Mouse (Mus musculus) gastrocnemius, postnatal 10 days (tissue): ENCODE measurements around the gene Hormad1. TPM values are rescaled to one million over a fixed set of nuclear protein-coding genes. Genes with fewer than 3 reads are reported as not detected.
A peak's percentile ranks its signal among the peaks of the same experiment; 100 is the strongest.
"Not testable (repeated sequence)": the region's sequence is repeated elsewhere in the genome, so short reads cannot be mapped to it uniquely, and the experiment has no call there.

Experiments used
- DNase-seq: peaks from one replicate; pipeline ENCODE4 v3.0.0; 2021; ENCODE audit warnings: mixed read lengths
- total RNA-seq, 2 experiments: library from RNA; stranded (reverse); gene quantifications; 2 replicates each; pipeline ENCODE4 v1.2.3; 2021

Hormad1 gene
- total RNA-seq, 2 experiments from 2014 or later = not detected

DNA sequence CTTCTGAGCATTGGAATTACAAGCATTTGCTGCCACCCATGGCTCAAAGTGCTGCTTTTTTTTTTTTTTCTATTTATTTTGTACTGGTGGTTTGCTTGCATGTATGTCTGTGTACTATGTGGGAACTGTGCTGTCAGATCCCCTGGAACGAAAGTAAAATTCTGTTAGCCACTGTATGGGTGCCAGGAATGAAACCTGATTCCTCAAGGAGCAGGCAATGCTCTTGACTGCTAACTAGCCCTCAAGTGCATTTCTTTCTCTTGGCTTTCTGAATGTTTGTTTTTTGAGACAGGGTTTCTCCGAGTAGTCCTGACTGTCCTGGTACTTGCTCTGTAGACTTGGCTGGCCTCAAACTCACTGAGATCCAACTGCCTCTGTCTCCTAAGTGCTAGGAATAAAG, 2.3 kb downstream of the Hormad1 start:
- no peak for DNase-seq

DNA sequence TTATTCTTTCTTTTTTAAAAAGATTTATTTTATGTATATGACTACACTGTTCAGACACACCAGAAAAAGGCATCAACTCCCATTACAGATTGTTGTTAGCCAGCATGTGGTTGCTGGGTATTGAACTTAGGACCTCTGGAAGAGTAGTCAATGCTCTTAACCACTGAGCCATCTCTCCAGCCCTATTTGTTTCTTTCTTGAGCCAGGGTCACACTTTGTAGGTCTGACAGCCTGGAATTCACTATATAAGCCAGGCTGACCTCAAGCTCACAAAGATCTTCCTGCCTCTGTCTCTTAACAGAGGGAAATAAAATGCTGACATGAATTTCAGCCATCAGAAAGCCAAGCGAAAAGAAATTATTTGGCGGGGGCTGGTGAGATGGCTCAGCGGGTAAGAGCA, 10.1 kb downstream of the Hormad1 start:
- no peak for DNase-seq

DNA sequence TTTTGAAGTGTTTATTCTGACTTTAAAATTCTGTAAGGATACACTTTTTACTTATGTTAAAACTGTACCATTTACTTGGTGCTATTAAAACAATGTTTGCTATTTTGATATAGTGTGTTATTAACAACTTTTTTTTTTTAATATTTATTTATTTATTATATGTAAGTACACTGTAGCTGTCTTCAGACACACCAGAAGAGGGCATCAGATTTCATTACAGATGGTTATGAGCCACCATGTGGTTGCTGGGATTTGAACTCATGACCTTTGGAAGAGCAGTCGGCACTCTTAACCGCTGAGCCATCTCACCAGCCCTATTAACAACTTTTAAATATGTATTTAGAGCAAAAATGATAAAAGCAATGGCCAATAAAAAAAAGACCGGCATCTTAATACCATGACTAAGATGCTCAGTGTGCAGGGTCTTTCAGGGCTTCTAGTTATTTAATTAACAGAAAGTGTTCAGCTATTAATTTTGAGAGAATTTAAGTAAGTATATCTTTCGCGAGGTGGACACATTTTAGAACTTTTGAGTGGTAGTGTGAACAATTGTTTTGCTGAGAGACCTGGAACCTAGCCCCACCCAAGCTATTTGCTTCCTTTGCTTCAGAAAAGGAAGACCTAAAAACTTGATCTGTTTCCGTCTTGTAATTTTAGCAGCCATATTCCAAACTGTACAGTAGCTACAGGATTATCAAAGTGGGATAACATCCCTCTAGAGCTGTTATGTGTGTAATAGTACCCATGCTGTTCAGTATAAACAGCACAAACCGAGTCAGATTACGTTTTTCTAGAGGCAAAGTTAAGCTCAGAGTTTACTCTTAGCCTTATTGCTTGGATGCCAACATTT, 28.5 kb downstream of the Hormad1 start:
- DNase-seq = no peak

DNA sequence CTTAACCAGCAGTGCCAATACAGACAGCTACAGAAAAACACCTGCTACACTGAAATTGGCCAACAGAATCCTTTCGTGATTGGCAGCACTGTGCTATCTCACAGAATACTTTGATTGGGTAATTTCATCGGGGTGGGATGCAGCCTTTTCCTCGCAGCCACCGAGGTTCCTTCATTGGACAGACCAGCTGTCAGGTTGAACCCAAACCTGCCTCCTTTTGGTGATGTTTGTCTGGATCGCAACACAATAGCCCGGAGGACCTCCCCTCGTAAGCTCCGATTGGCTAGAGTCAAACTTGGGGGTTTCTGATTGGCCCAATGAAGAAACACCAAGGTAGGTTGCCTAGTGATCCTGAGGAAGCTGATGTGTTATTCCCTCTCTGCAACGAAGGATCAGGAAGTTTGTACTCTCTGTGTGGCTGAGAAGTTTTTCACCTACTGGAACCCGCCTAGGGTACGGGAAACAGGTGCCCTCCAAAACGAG, 29.2 kb downstream of the Hormad1 start, which contains the start of gene Golph3l:
Gene Golph3l, plus strand, starts transcription at position 331 of the 483 bp plus-strand sequence.
- peak; percentile 78 for DNase-seq

DNA sequence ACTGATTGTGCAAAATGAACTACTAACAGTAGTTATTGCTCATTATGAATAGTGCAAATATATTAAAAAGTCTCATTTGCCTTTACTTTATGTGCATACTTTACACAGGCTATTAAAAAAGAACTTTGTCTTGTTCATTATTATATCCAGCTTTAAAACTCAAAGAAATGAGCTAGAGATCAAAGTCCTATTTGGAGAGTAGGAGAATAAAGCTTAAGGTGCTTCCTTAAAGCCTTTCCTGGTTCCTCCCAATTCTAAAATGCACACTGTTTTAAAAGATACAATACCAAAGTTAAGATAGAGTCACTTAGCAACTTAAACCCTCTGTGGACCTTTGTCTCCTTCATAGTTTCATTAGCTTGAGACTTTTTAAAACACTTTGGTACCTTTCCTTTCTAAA, 39.3 kb downstream of the Hormad1 start:
- DNase-seq = no peak

DNA sequence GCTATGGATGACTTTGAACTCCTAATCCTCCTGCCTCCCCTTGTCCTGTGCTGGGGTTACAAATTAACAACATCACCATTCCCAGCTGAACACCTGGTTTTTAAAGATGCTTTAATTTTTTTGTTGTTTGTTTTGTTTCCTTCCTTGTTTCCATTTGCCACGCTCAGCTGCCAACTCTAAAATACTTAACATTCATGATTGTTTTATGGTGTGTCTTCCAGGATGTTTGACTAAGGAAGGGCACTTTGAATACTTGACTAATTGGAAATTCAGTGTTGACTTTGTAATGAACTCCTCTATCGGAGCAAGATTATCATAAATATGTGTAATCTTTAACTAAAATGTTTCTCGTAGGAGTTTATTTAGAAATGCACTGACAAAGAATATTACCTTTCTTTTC, 41.8 kb downstream of the Hormad1 start:
- DNase-seq = no peak

DNA sequence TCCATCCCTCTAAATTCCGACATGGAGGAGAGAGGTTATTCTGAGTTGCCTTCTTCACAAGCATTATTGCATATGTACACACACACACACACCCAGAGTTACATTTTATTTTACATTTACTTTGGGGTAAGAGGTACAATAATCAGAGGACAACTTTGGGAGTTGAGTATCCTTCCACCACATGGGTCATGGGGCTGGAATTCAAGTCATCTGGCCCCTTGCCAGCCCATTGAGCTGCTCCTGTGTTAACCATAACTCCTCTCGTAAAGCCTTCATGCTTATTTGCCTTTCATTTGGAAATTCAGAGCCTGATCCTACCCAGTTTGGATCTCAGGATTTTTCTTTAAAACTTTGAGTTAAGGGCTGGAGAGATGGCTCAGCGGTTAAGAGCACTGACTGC, 46.6 kb downstream of the Hormad1 start:
- peak; percentile 11 for DNase-seq

DNA sequence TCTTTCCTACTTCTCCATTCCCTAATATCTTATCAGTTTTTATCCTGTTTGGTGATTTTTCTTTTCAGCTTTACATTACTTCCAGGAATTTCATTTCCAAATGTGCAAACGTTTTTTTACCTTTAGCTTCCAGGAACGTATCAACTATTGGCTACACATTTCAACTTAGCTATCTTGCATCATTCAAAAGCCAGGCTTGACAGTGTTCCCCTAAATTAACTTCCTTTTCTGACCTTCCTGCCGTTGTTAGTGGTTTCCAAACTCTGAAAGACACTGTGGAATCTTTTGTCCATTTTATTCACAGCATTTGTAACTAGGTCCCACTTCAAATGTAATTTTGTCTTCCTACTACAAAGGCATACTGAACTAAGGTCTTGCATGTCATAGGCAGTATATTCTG, 49.7 kb downstream of the Hormad1 start:
- no peak for DNase-seq

DNA sequence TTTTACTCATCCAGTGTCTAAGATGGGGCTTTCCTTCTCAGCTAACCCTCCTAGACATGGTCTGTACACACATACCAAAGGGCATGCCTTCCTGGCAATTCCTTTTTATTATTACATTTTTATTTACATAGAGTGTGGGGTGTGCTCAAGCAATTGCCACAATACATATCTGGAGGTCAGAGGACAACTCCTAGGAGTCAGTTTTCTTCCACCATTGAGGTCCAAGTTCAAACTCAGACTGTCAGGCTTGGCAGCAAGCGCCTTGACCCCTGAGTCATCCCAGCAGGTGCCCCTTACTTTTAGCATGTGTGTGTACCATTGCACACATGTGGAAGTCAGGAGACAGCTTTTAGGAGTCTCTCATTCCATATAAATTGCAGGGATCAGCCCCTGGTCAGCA, 54.5 kb downstream of the Hormad1 start:
- no peak for DNase-seq

DNA sequence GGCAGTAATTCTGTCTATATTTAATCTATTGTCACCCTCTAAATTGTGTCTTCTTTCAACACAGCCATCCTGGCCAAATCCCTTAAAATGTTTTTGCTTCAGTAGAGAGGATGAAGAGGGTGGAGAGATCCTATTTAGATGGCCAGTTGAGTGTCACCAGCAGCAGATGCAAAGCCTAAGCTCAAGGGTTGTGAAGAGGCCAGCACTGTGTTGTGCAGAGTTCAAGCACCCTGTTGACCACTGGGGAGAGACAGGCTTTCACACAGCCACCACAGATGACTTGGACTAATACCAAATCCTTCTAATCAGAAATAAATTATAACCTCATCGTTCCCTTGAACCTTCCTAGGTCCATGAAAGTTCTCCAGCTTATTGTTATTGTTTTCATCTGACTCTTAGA, 59.0 kb downstream of the Hormad1 start:
- no peak for DNase-seq

DNA sequence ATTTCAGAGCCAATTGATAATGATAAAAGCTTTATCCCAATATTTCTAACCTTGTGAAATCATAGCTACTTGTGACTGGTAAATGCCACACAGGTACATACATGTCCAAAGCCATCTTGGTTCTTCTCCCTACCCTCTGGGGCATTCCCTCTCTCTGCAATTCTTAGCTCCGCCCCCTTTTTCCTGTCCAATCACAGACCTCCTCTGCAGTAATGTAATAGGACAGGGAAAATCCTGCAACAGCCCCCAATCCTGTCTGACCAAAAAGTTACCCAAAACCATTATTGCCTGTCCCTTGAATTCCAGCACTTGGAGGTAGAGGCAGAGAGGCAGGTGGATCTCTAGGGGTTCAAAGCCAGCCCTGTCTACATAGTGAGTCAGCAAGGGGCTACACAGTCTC, 61.8 kb downstream of the Hormad1 start:
- DNase-seq = no peak

DNA sequence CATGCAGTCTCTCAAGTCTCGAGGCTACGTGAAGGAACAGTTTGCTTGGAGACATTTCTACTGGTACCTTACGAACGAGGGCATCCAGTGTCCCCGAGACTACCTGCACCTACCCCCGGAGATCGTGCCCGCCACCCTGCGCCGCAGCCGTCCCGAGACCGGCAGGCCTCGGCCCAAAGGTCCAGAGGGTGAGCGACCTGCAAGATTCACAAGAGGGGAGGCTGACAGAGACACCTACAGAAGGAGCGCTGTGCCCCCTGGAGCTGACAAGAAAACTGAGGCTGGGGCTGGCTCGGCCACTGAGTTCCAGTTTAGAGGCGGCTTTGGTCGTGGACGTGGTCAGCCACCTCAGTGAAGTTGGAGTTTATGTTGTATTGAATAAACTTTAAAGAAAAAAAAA, 62.9 kb downstream of the Hormad1 start:
- DNase-seq = not testable (repeated sequence)

DNA sequence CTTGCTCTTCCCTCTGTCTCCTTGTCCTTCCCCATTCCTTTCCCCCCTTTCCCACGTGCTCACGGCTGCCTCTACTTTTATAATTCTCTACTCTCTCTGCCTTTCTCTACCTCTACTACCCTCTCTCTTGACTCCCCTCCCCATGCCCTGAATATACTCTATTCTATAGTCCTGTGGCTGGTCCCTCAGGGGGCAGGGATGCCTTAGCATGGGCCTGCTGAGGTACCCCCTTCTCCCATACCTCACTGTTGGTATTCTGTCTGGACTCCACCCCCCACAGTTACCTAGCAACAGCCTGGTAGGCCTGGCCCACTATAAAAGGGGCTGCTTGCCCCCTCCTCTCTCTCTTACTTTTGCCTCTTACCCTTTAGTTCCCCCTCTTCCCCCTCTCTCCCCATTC, 64.1 kb downstream of the Hormad1 start:
- DNase-seq = no peak

DNA sequence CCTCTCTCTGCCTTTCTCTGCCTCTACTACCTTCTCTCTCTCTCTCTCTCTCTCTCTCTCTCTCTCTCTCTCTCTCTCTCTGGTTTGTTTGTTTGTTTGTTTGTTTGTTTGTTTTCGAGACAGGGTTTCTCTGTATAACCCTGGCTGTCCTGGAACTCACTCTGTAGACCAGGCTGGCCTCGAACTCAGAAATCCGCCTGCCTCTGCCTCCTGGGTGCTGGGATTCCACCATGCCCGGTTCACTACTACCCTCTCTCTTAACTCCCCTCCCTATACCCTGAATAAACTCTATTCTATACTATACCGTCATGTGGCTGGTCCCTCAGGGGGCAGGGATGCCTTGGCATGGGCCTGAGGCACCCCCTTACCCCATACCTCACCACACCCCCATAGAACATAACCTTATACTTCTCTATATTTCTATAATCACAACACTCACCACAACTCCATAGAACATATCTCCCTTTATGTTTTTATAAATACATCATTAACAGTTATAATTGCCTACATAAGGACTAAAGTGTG, 64.6 kb downstream of the Hormad1 start:
- not testable (repeated sequence) for DNase-seq

DNA sequence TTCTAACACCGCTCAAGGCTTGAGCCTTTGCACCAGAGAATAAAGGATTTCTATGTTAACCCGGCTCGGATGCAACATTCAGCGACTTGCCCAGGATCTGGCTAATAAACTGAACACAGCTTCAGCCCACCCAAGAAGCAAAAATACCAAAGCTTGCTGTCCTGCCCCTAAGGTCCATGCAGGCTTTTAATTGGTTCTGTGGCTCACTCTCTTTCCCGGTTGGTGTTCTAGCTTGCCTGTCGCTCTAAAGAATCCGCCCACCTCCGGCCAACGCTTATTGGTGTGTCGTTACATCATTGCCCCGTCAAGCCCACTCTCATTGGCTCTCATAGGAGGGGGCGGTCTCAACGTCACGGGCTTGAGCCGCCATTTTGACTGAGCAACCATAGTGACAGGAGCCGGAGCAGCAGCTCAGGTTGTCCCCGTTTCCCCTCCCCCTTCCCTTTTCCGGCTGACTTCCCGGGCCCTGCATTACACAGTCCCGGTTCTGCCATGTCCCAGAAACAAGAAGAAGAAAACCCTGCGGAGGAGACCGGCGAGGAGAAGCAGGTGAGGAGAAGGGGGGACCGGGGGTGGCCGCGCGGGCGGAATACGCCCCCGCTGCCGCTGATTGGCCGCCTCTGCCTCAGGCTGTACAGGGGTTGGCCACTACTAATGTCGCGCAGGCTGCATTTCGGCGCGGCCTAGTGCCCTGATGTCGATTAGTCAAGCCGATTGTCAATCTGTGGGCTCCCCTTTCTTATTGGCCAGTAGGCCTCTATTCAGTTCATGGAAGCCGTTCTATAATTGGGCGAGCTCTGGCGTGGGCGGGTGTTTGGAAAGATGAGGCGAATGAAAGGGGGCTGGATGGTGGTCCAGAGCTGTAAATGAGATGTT, 65.4 kb downstream of the Hormad1 start, which contains the start of gene Ensa:
Gene Ensa, plus strand, starts transcription at position 366 of the 876 bp plus-strand sequence.
- peak; percentile 91 for DNase-seq

DNA sequence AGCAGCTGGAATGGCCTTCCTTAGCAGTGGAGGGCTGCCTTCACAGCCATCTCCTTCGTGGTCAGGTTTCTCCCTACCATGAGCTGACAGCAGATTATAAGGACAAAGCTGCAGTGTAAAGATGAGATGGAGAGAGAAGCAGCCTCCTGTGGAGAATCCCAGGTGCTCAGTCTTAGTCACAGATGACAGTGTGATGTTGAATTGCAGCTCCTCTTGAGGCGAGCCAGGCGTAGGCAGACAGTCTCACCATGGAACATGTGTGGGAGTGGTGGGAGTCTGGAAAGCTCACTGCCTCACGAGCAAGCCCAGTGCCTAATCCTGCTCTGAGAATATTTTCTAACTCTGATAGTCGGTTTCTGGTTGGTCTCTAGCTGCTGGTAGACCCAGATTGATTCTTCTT, 68.3 kb downstream of the Hormad1 start:
- DNase-seq = no peak

DNA sequence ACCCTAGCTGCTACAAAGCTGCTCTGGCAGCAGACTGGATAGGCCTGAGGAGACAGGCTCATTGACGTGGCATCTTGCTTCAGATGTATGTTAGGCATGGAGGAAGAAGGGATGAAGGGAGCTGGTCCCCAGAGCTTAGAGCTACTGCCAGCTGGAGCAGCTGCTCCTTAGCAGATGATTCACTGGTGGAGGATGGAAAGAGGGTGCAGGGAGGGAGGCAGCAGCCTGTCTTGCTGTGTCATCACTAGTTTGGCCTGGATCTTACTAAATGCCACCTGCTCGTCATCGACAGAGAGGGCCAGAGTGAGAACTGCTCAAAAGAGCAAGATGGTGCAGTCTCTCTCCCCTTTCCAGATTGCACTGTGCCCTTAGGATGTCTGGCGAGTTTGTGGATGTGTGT, 70.3 kb downstream of the Hormad1 start:
- DNase-seq = no peak

DNA sequence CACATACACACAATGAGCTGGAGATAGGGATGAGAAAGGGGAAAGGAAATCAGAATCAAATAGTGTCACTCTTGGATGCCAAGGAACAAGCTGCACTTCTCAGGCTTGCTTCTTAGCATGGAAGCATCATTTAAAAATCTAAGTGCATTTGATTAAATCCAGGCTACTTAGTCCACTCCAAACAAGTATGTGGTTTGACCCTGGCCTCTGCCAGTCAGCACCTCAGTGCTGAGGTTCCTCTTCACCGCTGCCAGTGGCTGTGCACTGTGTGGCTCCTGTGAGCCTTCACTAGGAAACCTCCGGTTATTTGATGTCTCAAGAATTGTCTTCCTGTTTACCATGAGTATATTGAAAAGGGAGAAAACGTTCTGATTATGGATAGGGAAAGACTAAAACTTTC, 71.4 kb downstream of the Hormad1 start:
- DNase-seq = no peak

DNA sequence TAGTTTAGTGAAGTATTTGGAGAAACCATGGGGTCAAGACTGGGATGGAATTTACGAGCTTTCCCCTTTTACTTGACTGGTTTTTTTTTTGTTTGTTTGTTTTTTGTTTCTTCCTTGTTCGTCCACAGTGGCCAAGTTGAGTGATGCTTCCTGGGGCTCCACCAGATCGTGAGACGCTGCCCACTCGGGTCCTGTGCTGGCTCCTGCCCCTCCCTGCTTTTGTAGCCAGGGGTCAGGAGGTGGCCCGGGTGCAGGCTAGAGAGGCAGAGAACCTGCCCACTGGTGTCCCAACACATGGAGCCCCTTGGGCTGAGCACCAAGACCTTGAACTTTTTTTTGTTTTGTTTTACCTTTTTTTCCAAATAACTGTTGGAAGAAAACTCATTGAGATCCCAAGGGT, 71.8 kb downstream of the Hormad1 start:
- DNase-seq = no peak

DNA sequence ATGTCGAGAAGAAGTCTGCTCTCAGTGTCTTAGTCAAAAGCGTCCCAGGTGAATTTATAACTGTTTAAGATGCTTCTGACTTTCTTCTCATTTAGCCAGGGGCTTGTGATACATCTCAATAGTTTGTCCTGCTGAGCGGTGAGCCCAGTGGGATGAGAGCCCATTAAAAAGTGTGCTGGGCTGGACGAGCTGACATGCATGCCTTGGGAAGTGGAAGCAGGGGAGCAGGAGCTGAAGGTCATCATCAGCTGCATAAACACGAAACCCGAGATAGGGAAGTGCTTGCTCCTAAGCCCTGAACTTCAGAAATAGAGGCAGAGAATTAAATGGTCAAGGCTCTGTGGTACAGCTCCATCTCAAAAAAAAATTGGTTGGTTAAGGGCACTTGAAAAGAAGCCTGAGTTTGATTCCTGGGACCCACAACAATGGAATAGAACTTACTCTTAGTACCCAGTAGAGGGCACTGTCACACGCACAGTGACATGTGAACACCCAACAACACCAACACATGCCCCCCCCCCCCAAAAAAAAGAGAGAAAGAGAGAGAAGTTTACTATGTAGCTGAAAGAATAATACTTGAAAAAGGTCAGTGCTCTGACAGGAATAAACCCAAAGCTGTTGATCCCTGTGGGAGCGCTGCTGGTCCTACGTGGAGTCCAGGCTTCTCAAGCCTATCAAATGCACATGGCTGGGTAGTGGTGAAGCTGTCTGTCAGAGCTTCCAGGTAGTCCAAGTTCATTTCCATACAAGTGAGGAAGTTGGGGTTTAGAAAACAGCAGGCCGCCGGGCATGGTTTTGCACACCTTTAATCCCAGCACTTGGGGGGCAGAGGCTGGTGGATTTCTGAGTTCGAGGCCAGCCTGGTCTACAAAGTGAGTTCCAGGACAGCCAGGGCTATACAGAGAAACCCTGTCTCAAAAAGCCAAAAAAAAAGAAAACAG, 73.4 kb downstream of the Hormad1 start:
- DNase-seq = no peak

DNA sequence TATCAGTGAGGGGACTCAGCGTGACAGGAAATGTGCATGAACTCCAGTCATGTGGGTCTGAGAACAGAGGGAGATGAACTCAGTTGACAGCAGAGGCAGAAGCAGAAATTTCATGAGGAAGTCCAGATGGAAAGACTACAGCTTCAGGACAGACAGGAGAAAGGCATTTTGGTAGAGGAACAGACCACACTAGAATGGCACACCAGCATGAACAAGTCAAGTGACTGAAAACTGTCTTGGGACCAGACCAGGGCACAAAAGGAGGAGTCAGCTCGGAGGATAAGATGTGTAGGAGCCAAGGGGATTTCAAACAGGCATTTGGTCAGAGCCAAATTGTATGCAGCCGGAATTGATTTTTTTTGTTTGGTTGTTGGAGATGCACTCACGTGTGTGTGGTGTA, 76.2 kb downstream of the Hormad1 start:
- no peak for DNase-seq

DNA sequence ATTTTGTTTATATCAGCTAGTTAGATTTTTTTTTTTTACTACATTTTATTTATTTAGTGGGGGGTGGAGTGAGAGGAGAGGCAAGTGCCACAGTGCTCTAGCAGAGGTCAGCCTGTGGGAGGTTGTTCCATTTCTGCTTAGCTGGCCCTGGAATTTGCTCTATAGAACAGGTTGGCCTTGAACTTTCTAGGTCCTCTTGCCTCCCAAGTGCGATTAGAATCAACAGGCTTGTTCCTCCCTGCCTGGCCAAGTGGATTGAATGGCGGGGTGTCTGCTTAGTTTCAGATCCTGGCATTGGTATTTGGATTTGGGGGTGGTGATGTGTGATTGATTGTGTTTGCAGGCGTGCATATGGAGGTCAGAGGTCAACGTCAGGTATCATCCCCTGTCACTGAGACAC, 76.6 kb downstream of the Hormad1 start:
- DNase-seq = no peak
